Mouse (Mus musculus): Measurements from ENCODE around the gene Gjb3. TPM values are rescaled to one million over a fixed set of nuclear protein-coding genes. Genes with fewer than 3 reads are reported as not detected.

Gene Gjb3
- polyA plus RNA-seq, 1 experiment from 2014 or later = 3.1 TPM

DNA sequence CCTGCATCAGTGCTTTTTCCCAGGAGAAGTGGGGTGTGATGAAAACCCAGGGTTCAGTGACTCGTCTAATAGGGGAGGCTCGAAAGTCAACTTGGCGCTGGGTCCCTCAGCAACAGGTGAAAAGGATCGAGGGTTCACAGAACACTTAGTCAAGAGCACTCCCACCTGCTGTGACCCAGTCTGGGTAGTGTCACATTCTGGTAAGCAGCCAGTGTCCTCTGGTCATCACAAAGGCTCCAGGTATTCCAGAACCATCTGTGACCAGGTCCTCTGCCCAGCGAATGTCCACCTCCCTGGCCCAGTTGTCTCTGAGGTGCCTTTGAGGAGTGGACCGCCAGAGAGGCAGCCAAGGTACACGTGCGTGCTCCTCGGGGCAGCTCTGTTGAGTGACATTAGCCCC, 19.1 kb downstream of the Gjb3 start:
- no peak overlapping the region for H3K4me3 ChIP-seq
- no peaks in the 10 kb centered on the region for H3K36me3 ChIP-seq
- no peak overlapping the region for H3K27ac ChIP-seq (replicated peaks)
- H3K27me3 ChIP-seq (ENCODE audit: low read depth, poor library complexity, severe bottlenecking) = peaks cover 50% of the 10 kb centered on the region
- no peaks in the 10 kb centered on the region for H3K9me3 ChIP-seq (replicated peaks)
- WGBS = 65% methylated on average over 9 of the region's 9 CpGs
- peaks cover 21% of the 10 kb centered on the region for H3K4me1 ChIP-seq
- DNase-seq (ENCODE audit: low spot score) = no peak

DNA sequence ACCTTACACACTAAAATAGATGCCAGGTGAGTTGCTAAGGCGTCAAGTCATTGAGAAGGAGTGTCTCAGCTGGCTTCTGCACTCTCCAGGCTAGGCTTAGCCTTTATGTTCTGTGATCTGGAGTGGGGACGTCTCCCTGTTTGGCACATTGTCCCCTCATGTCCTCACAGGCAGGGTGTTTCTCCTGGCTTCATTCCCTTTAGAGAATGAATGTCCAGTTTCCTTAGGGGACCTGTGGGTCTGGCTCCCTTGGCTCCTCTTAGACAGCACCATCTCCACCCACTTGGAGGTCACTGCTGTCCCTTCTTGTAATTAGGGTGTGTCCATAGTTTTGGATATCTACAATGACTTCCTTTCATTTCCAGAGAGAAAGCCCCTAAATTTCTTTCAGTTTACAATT, 23.7 kb downstream of the Gjb3 start:
- DNase-seq (ENCODE audit: low spot score) = no peak
- Histone ChIP-seq H3K4me1 (no peaks in the 10 kb centered on the region), H3K36me3 (no peaks in the 10 kb centered on the region), H3K4me3 (no peak overlapping the region), H3K27me3 (ENCODE audit: low read depth, poor library complexity, severe bottlenecking) (peaks cover 11% of the 10 kb centered on the region), H3K9me3 (replicated peaks) (no peaks in the 10 kb centered on the region), H3K27ac (replicated peaks) (no peak overlapping the region)
- 65% methylated on average over 2 of the region's 2 CpGs for WGBS

GRCm38 (mm10) chr4:127303796-127304195, 26.8 kb downstream of the Gjb3 start:
- H3K4me1 ChIP-seq = no peaks in the 10 kb centered on the region
- no peaks in the 10 kb centered on the region for H3K36me3 ChIP-seq
- H3K9me3 ChIP-seq (replicated peaks) = no peaks in the 10 kb centered on the region
- H3K27ac ChIP-seq (replicated peaks) = no peak overlapping the region
- H3K4me3 ChIP-seq = no peak overlapping the region
- DNase-seq (ENCODE audit: low spot score) = no peak
- WGBS = 87% methylated on average over 3 of the region's 3 CpGs
- no peaks in the 10 kb centered on the region for H3K27me3 ChIP-seq (ENCODE audit: low read depth, poor library complexity, severe bottlenecking)

- Histone ChIP-seq H3K36me3 (no peaks in the 10 kb centered on the region), H3K9me3 (replicated peaks) (no peaks in the 10 kb centered on the region), H3K4me3 (no peak overlapping the region), H3K27ac (replicated peaks) (no peak overlapping the region), H3K4me1 (no peaks in the 10 kb centered on the region), H3K27me3 (ENCODE audit: low read depth, poor library complexity, severe bottlenecking) (no peaks in the 10 kb centered on the region)
- 78% methylated on average over 5 of the region's 5 CpGs for WGBS
- DNase-seq (ENCODE audit: low spot score) = no peak
Measured at GRCm38 (mm10) chr4:127300503-127300902, 30.1 kb downstream of the Gjb3 start.

DNA sequence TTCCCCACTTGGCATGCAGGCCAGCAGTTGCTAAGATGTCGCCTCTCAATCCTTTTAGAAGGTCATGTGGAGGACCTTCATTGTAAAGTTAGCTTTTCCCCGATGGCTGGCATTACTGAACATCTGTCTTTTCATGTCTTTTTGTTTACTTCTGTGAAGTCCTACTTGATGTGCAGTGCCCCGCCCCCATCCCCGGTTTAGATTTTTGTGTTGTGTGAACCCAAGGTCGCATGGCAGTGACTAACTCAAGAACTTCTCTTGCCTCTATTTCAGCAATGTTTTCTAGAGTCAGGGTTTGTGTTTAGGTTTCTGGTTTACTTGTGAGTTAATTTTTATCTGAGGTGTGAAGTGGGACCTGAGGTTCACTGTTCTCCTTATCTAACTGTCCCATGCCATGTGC, 38.0 kb downstream of the Gjb3 start:
- WGBS = 76% methylated on average over 5 of the region's 5 CpGs
- peaks cover 7% of the 10 kb centered on the region for H3K4me1 ChIP-seq
- no peak for DNase-seq (ENCODE audit: low spot score)

GRCm38 (mm10) chr4:127289039-127289548, 41.5 kb downstream of the Gjb3 start:
- H3K4me3 ChIP-seq = no peak overlapping the region
- no peaks in the 10 kb centered on the region for H3K27me3 ChIP-seq (ENCODE audit: low read depth, poor library complexity, severe bottlenecking)
- H3K27ac ChIP-seq (replicated peaks) = no peak overlapping the region
- peaks cover 7% of the 10 kb centered on the region for H3K4me1 ChIP-seq
- no peak for DNase-seq (ENCODE audit: low spot score)
- no peaks in the 10 kb centered on the region for H3K36me3 ChIP-seq
- 84% methylated on average over 6 of the region's 6 CpGs for WGBS
- H3K9me3 ChIP-seq (replicated peaks) = no peaks in the 10 kb centered on the region

More for the DNA sequence above, 38.0 kb downstream of the Gjb3 start:
- Histone ChIP-seq H3K27me3 (ENCODE audit: low read depth, poor library complexity, severe bottlenecking) (no peaks in the 10 kb centered on the region), H3K36me3 (no peaks in the 10 kb centered on the region), H3K9me3 (replicated peaks) (no peaks in the 10 kb centered on the region), H3K4me3 (no peak overlapping the region), H3K27ac (replicated peaks) (no peak overlapping the region)

GRCm38 (mm10) chr4:127286907-127287306, 43.7 kb downstream of the Gjb3 start:
- WGBS = 80% methylated on average over 4 of the region's 4 CpGs
- Histone ChIP-seq H3K4me3 (no peak overlapping the region), H3K27me3 (ENCODE audit: low read depth, poor library complexity, severe bottlenecking) (no peaks in the 10 kb centered on the region), H3K27ac (replicated peaks) (no peak overlapping the region), H3K36me3 (no peaks in the 10 kb centered on the region), H3K4me1 (no peaks in the 10 kb centered on the region), H3K9me3 (replicated peaks) (no peaks in the 10 kb centered on the region)
- DNase-seq (ENCODE audit: low spot score) = no peak

DNA sequence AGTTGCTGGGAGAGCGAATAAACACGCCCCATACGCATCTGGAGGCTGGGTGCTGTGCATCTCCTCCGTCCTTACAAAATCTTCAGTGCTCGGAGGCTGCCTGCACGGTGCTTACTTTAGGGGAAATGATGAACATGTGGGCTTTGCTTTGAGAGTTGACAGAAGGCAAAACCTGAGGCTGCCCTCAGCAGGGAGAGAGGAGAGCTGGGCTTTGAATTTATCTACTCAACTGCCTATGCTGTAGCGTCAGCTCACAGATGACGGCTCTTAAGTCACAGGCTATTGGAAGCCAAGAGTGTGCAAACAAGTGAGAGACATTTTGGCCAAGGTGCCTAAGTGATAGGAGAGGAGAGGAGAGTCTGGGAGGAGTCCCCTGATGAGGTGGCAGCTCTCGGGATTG, 51.4 kb downstream of the Gjb3 start:
- Histone ChIP-seq H3K36me3 (no peaks in the 10 kb centered on the region), H3K27ac (replicated peaks) (no peak overlapping the region), H3K4me1 (peaks cover 4% of the 10 kb centered on the region; the same call in 1 of the 2 replicates), H3K4me3 (no peak overlapping the region), H3K9me3 (replicated peaks) (no peaks in the 10 kb centered on the region), H3K27me3 (ENCODE audit: low read depth, poor library complexity, severe bottlenecking) (no peaks in the 10 kb centered on the region)
- 83% methylated on average over 9 of the region's 9 CpGs for WGBS
- no peak for DNase-seq (ENCODE audit: low spot score)

DNA sequence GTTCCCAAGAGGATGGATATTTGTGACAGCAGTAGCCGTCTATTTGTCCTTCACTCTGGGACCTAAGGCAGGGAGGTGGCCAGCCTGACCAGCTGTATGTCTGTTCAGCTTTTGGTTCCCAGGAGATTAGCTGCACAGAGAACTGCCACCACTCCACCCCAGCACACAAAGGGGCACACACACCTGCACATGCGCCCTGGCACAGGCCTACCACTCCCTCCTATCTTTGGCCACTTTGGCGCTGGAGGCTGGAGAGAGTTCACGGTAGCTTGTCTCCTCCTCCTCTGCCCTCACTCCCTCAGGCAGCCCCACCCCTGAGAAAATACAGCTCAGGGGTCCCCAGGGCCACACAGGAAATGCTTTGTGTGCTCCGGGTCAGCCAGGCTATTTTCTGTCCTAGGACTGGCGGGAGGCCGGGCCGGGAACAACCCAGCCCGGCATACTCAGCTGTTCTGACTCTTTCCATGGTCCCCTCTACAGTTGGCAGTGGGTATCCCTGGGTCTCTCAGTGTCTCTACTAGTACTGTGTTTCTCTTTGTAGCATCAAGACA, 52.1 kb downstream of the Gjb3 start:
- Histone ChIP-seq H3K4me3 (no peak overlapping the region), H3K36me3 (no peaks in the 10 kb centered on the region), H3K9me3 (replicated peaks) (no peaks in the 10 kb centered on the region), H3K27ac (replicated peaks) (peak overlapping the region; percentile 50; the same call in 1 of the 2 replicates), H3K27me3 (ENCODE audit: low read depth, poor library complexity, severe bottlenecking) (no peaks in the 10 kb centered on the region), H3K4me1 (peaks cover 4% of the 10 kb centered on the region; the same call in 1 of the 2 replicates)
- WGBS = 63% methylated on average over 9 of the region's 9 CpGs
- no peak for DNase-seq (ENCODE audit: low spot score)

Other genes with a start within 250 kb of the Gjb3 start
- 15.3 and 20.1 TPM in 2 replicates for gene Tmem35b, start 207.2 kb downstream of the Gjb3 start, polyA plus RNA-seq (2016; fragmentation: Nextera tagmentation; extraction: Ambion mirVana)
- 1.9 and 2.8 TPM in 2 replicates for gene Dlgap3, start 161.6 kb downstream of the Gjb3 start, polyA plus RNA-seq (2016; fragmentation: Nextera tagmentation; extraction: Ambion mirVana)
- 69.3 and 75.2 TPM in 2 replicates for gene Smim12, start 87.1 kb downstream of the Gjb3 start, polyA plus RNA-seq (2016; fragmentation: Nextera tagmentation; extraction: Ambion mirVana)
- gene Gja4, start 16.8 kb downstream of the Gjb3 start, polyA plus RNA-seq (2016; fragmentation: Nextera tagmentation; extraction: Ambion mirVana) = 17.1 and 20.6 TPM in 2 replicates
- gene Gjb4, start 23.2 kb upstream of the Gjb3 start, polyA plus RNA-seq (2016; fragmentation: Nextera tagmentation; extraction: Ambion mirVana) = 0.10 TPM in 1 of 2 replicates, not detected in the other
- gene Gjb5, start 27.3 kb upstream of the Gjb3 start, polyA plus RNA-seq (2016; fragmentation: Nextera tagmentation; extraction: Ambion mirVana) = 0.27 and 0.98 TPM in 2 replicates